Mouse (Mus musculus): Measurements from ENCODE around the gene Gch1.

- no peak for TF ChIP-seq POLR2A (IDR thresholded peaks at IDR 0.05; ENCODE audit: borderline replicate concordance, insufficient read depth, low read length)
- TF ChIP-seq CTCF (IDR thresholded peaks at IDR 0.05; ENCODE audit: borderline replicate concordance, insufficient read depth, low read depth, low read length) = no peak
These were observed 17.4 kb upstream of the Gch1 start for GRCm38 (mm10) chr14:47206601-47207000.

Data from cerebellum, adult 2 months (tissue).